Mouse (Mus musculus): ENCODE measurements around the gene Ercc4.

The Ercc4 gene

GRCm38 (mm10) chr16:13194882-13195281 is 85.4 kb downstream of the Ercc4 start:
- no peak for DNase-seq (ENCODE audit: low spot score in 2 of 2)

DNA sequence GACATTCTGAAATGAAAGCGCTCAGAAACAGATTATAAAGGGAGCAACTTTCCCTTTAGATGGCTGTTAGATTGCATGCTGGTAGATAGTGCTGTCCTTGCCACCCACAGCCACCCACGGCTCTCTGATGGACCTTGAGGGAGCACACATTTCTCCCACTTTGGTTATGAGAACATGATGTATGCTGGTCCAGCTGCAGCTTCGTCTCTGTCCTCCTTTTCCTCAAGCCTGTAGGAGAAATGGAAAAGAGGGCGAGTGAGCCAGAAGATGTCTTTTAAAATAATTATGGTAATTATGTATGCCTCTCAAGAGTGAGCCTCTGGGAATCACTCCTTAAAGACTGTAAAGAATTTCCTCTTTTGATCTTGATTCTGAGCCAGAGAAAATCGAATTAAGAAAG is 87.1 kb downstream of the Ercc4 start:
- no peak for DNase-seq (ENCODE audit: low spot score in 2 of 2)

DNA sequence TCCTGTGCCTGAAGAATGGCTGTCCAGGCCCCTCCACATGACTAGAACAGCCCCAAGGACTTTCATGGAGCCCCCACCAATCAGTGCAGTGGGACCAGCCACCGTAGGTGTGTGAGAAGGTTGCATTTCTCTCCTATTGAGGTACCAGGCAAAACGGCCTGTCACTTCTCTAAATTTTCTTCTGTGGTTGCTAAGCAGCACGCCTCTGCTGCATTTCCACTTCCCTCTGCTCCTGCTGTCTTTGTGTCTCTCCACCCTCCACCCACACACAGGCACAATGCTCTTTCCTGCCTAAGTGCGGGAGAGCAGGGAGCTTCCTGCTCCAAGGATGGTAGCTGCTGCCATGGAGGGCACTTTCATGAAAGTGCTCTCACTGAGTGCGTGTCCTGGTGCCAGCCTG is 87.8 kb downstream of the Ercc4 start:
- no peak for DNase-seq (ENCODE audit: low spot score in 2 of 2)

- no peak for DNase-seq (ENCODE audit: low spot score in 2 of 2)
These were observed 89.7 kb downstream of the Ercc4 start for GRCm38 (mm10) chr16:13199204-13199603.

All from spleen, postnatal 14 days (tissue).